Mouse (Mus musculus) limb, embryonic 13.5 days (tissue): ENCODE measurements at regions not wholly inside any gene's neighbourhood (a gene's known extent, or its start where the extent isn't known, plus 50 kb on each side); places are given as distances from the start of the nearest gene placed in this dataset. TPM values are rescaled to one million over a fixed set of nuclear protein-coding genes. Genes with fewer than 3 reads are reported as not detected.

Experiments used
- microRNA-seq: library from miRNA; unstranded; fragments of <30 nt; microRNA quantifications from one replicate; pipeline ENCODE4, GENCODE M21; 2016

Small RNAs in the stretch of these regions (microRNA-seq; reads per million reads assigned to microRNA genes)
- gene Gm25978, result not detected
